Mouse (Mus musculus): Measurements from ENCODE around the gene Zmiz1. TPM values are rescaled to one million over a fixed set of nuclear protein-coding genes. Genes with fewer than 3 reads are reported as not detected.
A peak's percentile ranks its signal among the peaks of the same experiment; 100 is the strongest.

Gene Zmiz1
- polyA plus RNA-seq, 1 experiment = 34.5 TPM

DNA sequence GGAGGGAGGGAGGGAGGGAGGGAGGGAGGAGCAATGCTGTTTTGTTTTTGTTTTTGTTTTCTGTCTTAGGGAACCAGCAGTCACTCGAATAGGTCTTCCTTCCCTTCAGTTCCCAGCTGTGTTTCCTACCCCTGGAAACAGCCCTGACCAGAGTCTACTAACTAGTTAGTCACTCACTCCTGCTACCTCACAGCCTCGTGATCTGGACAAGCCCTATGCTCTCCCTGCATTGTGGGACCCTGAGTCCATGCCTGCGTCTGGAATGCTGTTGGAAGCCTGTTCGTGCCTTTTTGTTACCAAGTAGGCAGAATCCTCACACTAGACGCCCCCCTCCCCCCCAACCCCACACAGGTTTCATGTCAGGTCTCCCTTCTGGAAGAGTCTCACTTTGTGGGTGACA, 15.0 kb downstream of the Zmiz1 start:
- Histone ChIP-seq H3K4me2 (ENCODE audit: low read depth) (peak overlapping the region; percentile 68), H3ac (ENCODE audit: control insufficient read depth, insufficient read length) (no peak overlapping the region), H3K27me3 (ENCODE audit: control insufficient read depth, insufficient read depth, insufficient read length) (no peaks in the 10 kb centered on the region), H3K79me2 (ENCODE audit: control insufficient read depth, insufficient read depth) (peaks cover 94% of the 10 kb centered on the region), H3K36me3 (ENCODE audit: control insufficient read depth, insufficient read depth) (no peaks in the 10 kb centered on the region), H3K4me3 (no peak overlapping the region)
- TF ChIP-seq CEBPB (IDR thresholded peaks at IDR 0.05; ENCODE audit: insufficient read depth, poor library complexity, severe bottlenecking) = no peak
- no peak for TF ChIP-seq SRF (IDR thresholded peaks at IDR 0.05; ENCODE audit: control insufficient read depth, insufficient read length, low read depth)
- no peak for TF ChIP-seq POLR2A (IDR thresholded peaks at IDR 0.05; ENCODE audit: insufficient read length, low read depth)
- no peak for TF ChIP-seq TCF3 (IDR thresholded peaks at IDR 0.05; ENCODE audit: insufficient read length, low read depth)
- TF ChIP-seq POLR2AphosphoS2 (IDR thresholded peaks at IDR 0.05; ENCODE audit: insufficient read length, low read depth) = no peak
- TF ChIP-seq TCF12 (IDR thresholded peaks at IDR 0.05; ENCODE audit: insufficient read depth, poor library complexity, severe bottlenecking) = no peak
- TF ChIP-seq REST (IDR thresholded peaks at IDR 0.05; ENCODE audit: insufficient read depth, insufficient read length) = no peak
- no peak for TF ChIP-seq MYOD1 (IDR thresholded peaks at IDR 0.05; ENCODE audit: control insufficient read depth in 1 of 3, insufficient read length in 2 of 3, low read depth in 2 of 3)

DNA sequence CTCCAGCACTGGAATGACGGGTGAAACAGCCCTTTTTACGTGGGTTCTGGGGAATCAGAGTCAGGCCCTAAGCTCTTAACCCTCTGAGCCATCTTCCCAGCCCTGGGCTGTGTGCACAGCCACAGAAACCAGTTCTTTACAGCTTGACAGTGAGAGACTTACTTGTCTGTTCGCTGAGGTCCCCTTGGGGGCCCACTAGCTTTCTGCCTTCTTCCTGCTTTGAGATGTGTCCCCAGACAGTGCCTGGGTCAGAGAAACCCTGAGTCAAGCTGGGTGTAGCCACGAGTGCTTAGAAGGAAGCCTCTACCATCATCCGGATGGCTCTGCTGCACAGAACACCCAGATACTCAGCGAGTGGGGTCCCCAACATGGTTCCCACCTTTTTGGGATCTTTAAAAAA, 15.7 kb downstream of the Zmiz1 start:
- H3K79me2 ChIP-seq (ENCODE audit: control insufficient read depth, insufficient read depth) = peaks cover 94% of the 10 kb centered on the region
- no peak overlapping the region for H3K4me3 ChIP-seq
- TF ChIP-seq POLR2AphosphoS2 (IDR thresholded peaks at IDR 0.05; ENCODE audit: insufficient read length, low read depth) (peak; percentile 7), TCF12 (IDR thresholded peaks at IDR 0.05; ENCODE audit: insufficient read depth, poor library complexity, severe bottlenecking) (no peak), TCF3 (IDR thresholded peaks at IDR 0.05; ENCODE audit: insufficient read length, low read depth) (no peak)
- H3K27me3 ChIP-seq (ENCODE audit: control insufficient read depth, insufficient read depth, insufficient read length) = no peaks in the 10 kb centered on the region
- H3ac ChIP-seq (ENCODE audit: control insufficient read depth, insufficient read length) = no peak overlapping the region
- H3K4me2 ChIP-seq (ENCODE audit: low read depth) = peak overlapping the region; percentile 68
- H3K36me3 ChIP-seq (ENCODE audit: control insufficient read depth, insufficient read depth) = no peaks in the 10 kb centered on the region

DNA sequence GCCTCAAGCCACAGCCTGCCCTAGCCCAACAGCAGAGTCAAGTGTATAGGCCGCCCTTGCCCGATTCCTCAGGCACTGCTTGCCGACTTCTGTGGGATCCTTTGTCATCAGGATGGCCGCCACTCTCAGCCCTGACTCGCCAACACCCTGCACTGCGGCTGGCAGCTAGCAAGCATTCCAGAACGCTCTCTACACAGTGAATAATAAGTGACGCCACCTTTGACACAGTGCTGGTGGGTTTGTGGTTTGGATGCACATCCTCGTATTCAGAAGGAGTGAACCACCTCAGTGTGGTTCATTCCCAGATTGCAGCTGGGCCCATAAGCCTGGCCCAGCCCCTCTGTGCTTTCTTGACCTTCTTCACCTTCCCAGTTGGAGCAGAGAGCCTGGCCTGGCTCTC, 17.1 kb downstream of the Zmiz1 start:
- Histone ChIP-seq H3K27me3 (ENCODE audit: control insufficient read depth, insufficient read depth, insufficient read length) (no peaks in the 10 kb centered on the region), H3K4me2 (ENCODE audit: low read depth) (peak overlapping the region; percentile 68), H3K79me2 (ENCODE audit: control insufficient read depth, insufficient read depth) (peaks cover 94% of the 10 kb centered on the region), H3K36me3 (ENCODE audit: control insufficient read depth, insufficient read depth) (no peaks in the 10 kb centered on the region), H3ac (ENCODE audit: control insufficient read depth, insufficient read length) (no peak overlapping the region), H3K4me3 (no peak overlapping the region)
- TF ChIP-seq MYOG (IDR thresholded peaks at IDR 0.05; ENCODE audit: control insufficient read depth in 1 of 3, insufficient read depth in 1 of 3, insufficient read length in 2 of 3, low read depth in 2 of 3) (peak in 2 of 3 experiments; percentile 13 to 60), E2F4 (IDR thresholded peaks at IDR 0.05; ENCODE audit: insufficient read depth) (no peak), TCF12 (IDR thresholded peaks at IDR 0.05; ENCODE audit: insufficient read depth, poor library complexity, severe bottlenecking) (no peak), REST (IDR thresholded peaks at IDR 0.05; ENCODE audit: insufficient read depth, insufficient read length) (no peak), MAX (IDR thresholded peaks at IDR 0.05; ENCODE audit: low read depth) (peak; percentile 47), POLR2A (IDR thresholded peaks at IDR 0.05; ENCODE audit: insufficient read length, low read depth) (peak; percentile 28), CEBPB (IDR thresholded peaks at IDR 0.05; ENCODE audit: insufficient read depth, poor library complexity, severe bottlenecking) (peak; percentile 5; the same call in 1 of the 2 replicates)

DNA sequence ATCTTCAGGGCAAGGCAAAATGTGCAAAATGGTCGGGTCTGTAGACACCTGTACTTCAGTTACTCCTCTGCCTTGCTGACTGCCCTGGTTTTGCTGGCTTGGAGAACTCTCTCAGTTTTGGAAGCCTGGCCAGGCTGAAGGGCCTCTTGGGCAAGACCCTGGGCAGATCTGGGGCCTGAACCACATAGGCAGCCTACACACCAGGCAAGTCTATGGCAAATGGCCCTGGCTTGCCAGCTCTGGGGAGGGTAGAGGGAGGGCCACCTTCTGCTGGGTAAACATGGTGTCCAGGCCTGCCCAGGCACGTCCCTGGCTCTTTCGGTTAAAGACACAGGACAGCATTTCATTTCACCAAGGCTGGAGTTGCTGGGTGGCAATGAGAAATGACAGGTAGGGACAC, 17.5 kb downstream of the Zmiz1 start:
- peak overlapping the region; percentile 68 for H3K4me2 ChIP-seq (ENCODE audit: low read depth)
- no peak overlapping the region for H3ac ChIP-seq (ENCODE audit: control insufficient read depth, insufficient read length)
- H3K79me2 ChIP-seq (ENCODE audit: control insufficient read depth, insufficient read depth) = peaks cover 94% of the 10 kb centered on the region
- H3K4me3 ChIP-seq = no peak overlapping the region
- no peaks in the 10 kb centered on the region for H3K36me3 ChIP-seq (ENCODE audit: control insufficient read depth, insufficient read depth)
- H3K27me3 ChIP-seq (ENCODE audit: control insufficient read depth, insufficient read depth, insufficient read length) = no peaks in the 10 kb centered on the region
- TF ChIP-seq E2F4 (IDR thresholded peaks at IDR 0.05; ENCODE audit: insufficient read depth) = no peak

DNA sequence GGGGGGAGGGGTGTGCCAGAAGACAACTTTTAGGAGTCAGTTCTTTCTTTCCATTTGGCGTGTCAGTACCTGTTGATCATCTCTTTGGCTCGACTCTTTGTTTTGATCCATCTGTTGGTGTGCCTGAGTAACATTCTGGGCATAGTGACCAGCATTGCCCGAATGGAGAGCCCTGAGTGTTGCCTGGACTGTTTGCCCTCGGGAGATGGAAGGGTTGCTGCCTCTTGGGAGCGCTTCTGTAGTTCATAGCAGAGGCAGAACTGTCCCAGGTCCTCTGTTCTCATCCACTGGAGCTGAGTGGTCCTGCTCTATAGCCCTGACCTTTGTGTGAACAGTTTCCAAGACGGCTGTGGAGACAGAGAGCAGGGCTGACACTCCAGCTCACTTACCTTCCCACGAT, 18.3 kb downstream of the Zmiz1 start:
- peak overlapping the region; percentile 68 for H3K4me2 ChIP-seq (ENCODE audit: low read depth)
- no peaks in the 10 kb centered on the region for H3K27me3 ChIP-seq (ENCODE audit: control insufficient read depth, insufficient read depth, insufficient read length)
- H3K4me3 ChIP-seq = no peak overlapping the region
- no peaks in the 10 kb centered on the region for H3K36me3 ChIP-seq (ENCODE audit: control insufficient read depth, insufficient read depth)
- peaks cover 94% of the 10 kb centered on the region for H3K79me2 ChIP-seq (ENCODE audit: control insufficient read depth, insufficient read depth)
- TF ChIP-seq USF1 (IDR thresholded peaks at IDR 0.05; ENCODE audit: low read depth) = no peak
- TF ChIP-seq CEBPB (IDR thresholded peaks at IDR 0.05; ENCODE audit: insufficient read depth, poor library complexity, severe bottlenecking) = no peak
- H3ac ChIP-seq (ENCODE audit: control insufficient read depth, insufficient read length) = no peak overlapping the region

DNA sequence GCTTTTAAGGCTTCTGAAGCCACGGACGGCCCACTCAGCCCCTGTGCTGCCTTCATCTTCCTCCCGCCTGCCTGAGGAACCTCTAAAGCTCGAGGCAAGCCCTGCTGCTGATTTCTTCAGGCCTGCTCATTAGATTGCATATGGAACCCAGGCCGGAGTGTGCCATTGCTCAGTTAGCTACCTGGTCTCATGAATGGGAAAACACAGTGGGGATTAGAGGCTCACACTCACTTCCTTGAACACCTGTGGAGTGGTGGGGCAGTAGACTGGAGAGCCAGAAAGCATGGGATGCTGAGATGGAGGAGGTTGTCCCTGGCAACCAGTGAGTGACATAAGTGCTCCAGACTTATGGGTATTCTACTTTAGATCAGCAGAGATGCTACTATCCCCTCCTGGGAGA, 19.3 kb downstream of the Zmiz1 start:
- H3K27me3 ChIP-seq (ENCODE audit: control insufficient read depth, insufficient read depth, insufficient read length) = no peaks in the 10 kb centered on the region
- no peaks in the 10 kb centered on the region for H3K36me3 ChIP-seq (ENCODE audit: control insufficient read depth, insufficient read depth)
- peaks cover 94% of the 10 kb centered on the region for H3K79me2 ChIP-seq (ENCODE audit: control insufficient read depth, insufficient read depth)
- H3K4me2 ChIP-seq (ENCODE audit: low read depth) = no peak overlapping the region
- H3ac ChIP-seq (ENCODE audit: control insufficient read depth, insufficient read length) = no peak overlapping the region
- no peak overlapping the region for H3K4me3 ChIP-seq
- no peak for TF ChIP-seq E2F4 (IDR thresholded peaks at IDR 0.05; ENCODE audit: insufficient read depth)
- TF ChIP-seq MYOG (IDR thresholded peaks at IDR 0.05; ENCODE audit: control insufficient read depth in 1 of 3, insufficient read depth in 1 of 3, insufficient read length in 2 of 3, low read depth in 2 of 3) = no peak
- TF ChIP-seq MYOD1 (IDR thresholded peaks at IDR 0.05; ENCODE audit: control insufficient read depth in 1 of 3, insufficient read length in 2 of 3, low read depth in 2 of 3) = no peak
